Mouse (Mus musculus) ES-E14 (cell line): Measurements from ENCODE around the gene Nfic. TPM values are rescaled to one million over a fixed set of nuclear protein-coding genes. Genes with fewer than 3 reads are reported as not detected.
A peak's percentile ranks its signal among the peaks of the same experiment; 100 is the strongest.

ENCODE experiments used
- DNase-seq: peaks from one replicate; pipeline ENCODE4 v3.0.0-alpha.2; 2013; ENCODE audit warnings: low read depth, low spot score
- H3K27ac ChIP-seq: 2 replicates; pipeline ENCODE4 v1.5.1; 2012; ENCODE audit warnings: low read depth, mild to moderate bottlenecking, low read length, moderate library complexity, mixed read lengths; ENCODE audit not compliant: poor library complexity, insufficient read depth, severe bottlenecking
- H3K36me3 ChIP-seq: 2 replicates; pipeline ENCODE4 v1.6.1; 2012; ENCODE audit warnings: mild to moderate bottlenecking, low read length, moderate library complexity, mixed read lengths; ENCODE audit not compliant: control insufficient read depth, poor library complexity, insufficient read depth, severe bottlenecking
- H3K4me1 ChIP-seq, 2 experiments: fragments of 150-350 bp in 1 of 2; sonication (generic) in 1 of 2; 2 replicates each; pipeline ENCODE4 v1.6.1; 2012; ENCODE audit warnings: low read length in 2 of 2, mild to moderate bottlenecking in 1 of 2, mixed read lengths in 1 of 2; ENCODE audit not compliant: control insufficient read depth in 2 of 2, insufficient read depth in 2 of 2, poor library complexity in 1 of 2
- H3K4me3 ChIP-seq, 2 experiments: fragments of 150-350 bp in 1 of 2; sonication (generic) in 1 of 2; 2 replicates each; pipeline ENCODE4 v1.5.1; 2012; ENCODE audit warnings: low read length in 2 of 2, low read depth in 1 of 2, mild to moderate bottlenecking in 1 of 2, mixed read lengths in 1 of 2; ENCODE audit not compliant: insufficient read depth in 1 of 2, poor library complexity in 1 of 2, severe bottlenecking in 1 of 2
- H3K9ac ChIP-seq: 2 replicates; pipeline ENCODE4 v1.6.1; 2012; ENCODE audit warnings: low read depth, mild to moderate bottlenecking, low read length, mixed read lengths; ENCODE audit not compliant: poor library complexity, insufficient read depth, severe bottlenecking
- H3K9me3 ChIP-seq: fragments of 150-350 bp; sonication (generic); 2 replicates; pipeline ENCODE4 v1.6.1; 2012; ENCODE audit warnings: low read depth, mild to moderate bottlenecking, low read length; ENCODE audit not compliant: control insufficient read depth, insufficient read depth
- CHD2 ChIP-seq: IDR thresholded peaks from 2 replicates; pipeline ENCODE4 v1.6.1; 2014; ENCODE audit warnings: mild to moderate bottlenecking, low read depth, low read length, inconsistent platforms
- HCFC1 ChIP-seq: IDR thresholded peaks from 2 replicates; pipeline ENCODE4 v1.6.1; 2012; ENCODE audit warnings: low read length, inconsistent platforms, borderline replicate concordance; ENCODE audit not compliant: insufficient read depth
- MAFK ChIP-seq: IDR thresholded peaks from 2 replicates; pipeline ENCODE4 v1.6.1; 2014; ENCODE audit warnings: mild to moderate bottlenecking, low read depth, low read length, inconsistent platforms; ENCODE audit not compliant: insufficient read depth
- ZC3H11A ChIP-seq: IDR thresholded peaks from 2 replicates; pipeline ENCODE4 v1.6.1; 2012; ENCODE audit warnings: low read depth, mild to moderate bottlenecking, inconsistent platforms, low read length, borderline replicate concordance
- ZNF384 ChIP-seq: IDR thresholded peaks from 2 replicates; pipeline ENCODE4 v1.6.1; 2012; ENCODE audit warnings: low read depth, low read length, inconsistent platforms
- in situ Hi-C, 2 experiments: fragments of 600-800 bp; cut with MboI; formaldehyde crosslinking; loops; one replicate each; pipeline ENCODE4 v1.15.1; 2025; ENCODE audit warnings: low sequenced_read_pairs in 2 of 2, inconsistent platforms in 1 of 2; ENCODE audit not compliant: unreplicated experiment in 2 of 2
- total RNA-seq: library from RNA; depleted of rRNA; stranded (reverse); fragments of 300-350 nt; gene quantifications from 2 replicates; pipeline ENCODE4 v1.2.3, GENCODE M21; 2012

The Nfic gene
- total RNA-seq, 1 experiment: 4.9 TPM

DNA sequence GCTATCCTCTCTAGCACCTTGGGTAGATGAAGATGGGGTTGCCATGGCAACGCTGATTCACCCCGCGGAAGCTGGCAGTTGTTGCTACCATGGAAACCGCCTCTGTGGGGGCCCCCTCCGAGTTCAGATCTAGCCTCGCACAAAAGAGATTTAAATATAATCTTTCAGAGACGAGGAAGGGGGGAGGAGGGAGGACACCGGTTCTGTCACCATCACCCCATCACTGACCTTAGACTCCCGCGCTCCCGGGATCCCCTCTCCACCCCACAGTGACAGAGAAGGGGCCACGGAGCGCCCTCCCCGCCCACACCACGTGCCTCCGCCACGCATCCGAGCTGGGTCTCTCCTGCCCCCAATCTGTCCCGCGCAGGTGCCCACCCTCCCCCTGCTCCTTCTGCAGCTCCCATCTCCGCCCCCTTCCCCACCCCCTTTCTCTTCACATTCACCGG lies 17.6 kb upstream of the Nfic start:
- TF ChIP-seq ZC3H11A: no peak
- no peak for TF ChIP-seq MAFK
- no peak for TF ChIP-seq HCFC1
- no peak for TF ChIP-seq ZNF384
- no peak for TF ChIP-seq CHD2
- peak overlapping the region in 1 of 2 experiments; percentile 32; a peak in 2 of 4 replicates for H3K4me3 ChIP-seq
- in situ Hi-C loops: no loop called here
- H3K27ac ChIP-seq: no peak overlapping the region
- DNase-seq: no peak
- no peaks in the 10 kb centered on the region; the same call in 1 of the 2 replicates for H3K36me3 ChIP-seq
- peaks cover 4 to 33% of the 10 kb centered on the region in 2 experiments; a peak in 3 of 4 replicates for H3K4me1 ChIP-seq
- H3K9ac ChIP-seq: no peak overlapping the region
- H3K9me3 ChIP-seq: no peaks in the 10 kb centered on the region

DNA sequence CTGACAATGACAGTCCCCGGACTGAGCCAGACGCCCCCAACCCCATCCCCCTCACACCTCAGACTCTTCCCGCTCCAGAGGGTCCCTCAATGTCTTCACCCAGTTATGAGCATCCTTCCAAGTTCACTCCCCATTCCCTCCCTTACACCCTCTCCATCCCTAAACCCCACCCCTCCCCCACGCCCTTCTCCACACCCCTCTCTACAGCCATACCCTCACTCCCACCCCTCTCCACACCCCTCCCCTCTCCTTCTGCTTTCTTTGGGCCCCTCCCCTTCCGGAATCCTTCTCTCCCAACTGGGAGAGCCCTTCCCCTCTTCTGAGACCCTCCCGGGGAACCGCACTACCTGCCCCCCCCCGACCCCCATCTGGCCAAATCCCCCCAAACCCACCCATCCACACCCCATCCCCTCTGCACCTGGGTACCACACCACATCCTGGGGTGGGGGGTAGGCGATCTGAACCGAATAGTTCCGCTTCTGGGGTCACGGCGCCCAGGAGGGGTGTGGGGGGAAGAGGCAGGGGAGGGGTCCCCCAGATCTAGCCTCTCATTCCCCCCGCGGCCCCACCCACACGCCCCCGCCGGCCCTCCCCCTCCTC lies 17.1 kb upstream of the Nfic start:
- Histone ChIP-seq H3K9me3 (no peaks in the 10 kb centered on the region), H3K27ac (no peak overlapping the region), H3K36me3 (no peaks in the 10 kb centered on the region; the same call in 1 of the 2 replicates), H3K9ac (no peak overlapping the region), H3K4me1 (peaks cover 4 to 30% of the 10 kb centered on the region in 2 experiments; a peak in 3 of 4 replicates), H3K4me3 (peak overlapping the region in 1 of 2 experiments; percentile 35; a peak in 2 of 4 replicates)
- in situ Hi-C loops: no loop called here
- no peak for DNase-seq
- no peak for TF ChIP-seq HCFC1
- no peak for TF ChIP-seq ZNF384
- no peak for TF ChIP-seq CHD2
- TF ChIP-seq MAFK: no peak
- no peak for TF ChIP-seq ZC3H11A

GRCm38 (mm10) chr10:81470454-81470853 lies 15.0 kb upstream of the Nfic start:
- in situ Hi-C loops: no loop called here
- H3K4me3 ChIP-seq: no peak overlapping the region
- H3K36me3 ChIP-seq: no peaks in the 10 kb centered on the region; the same call in 1 of the 2 replicates
- TF ChIP-seq ZC3H11A (no peak), HCFC1 (no peak), CHD2 (no peak), ZNF384 (no peak), MAFK (no peak)
- DNase-seq: no peak
- no peak overlapping the region for H3K27ac ChIP-seq
- no peak overlapping the region for H3K9ac ChIP-seq
- H3K4me1 ChIP-seq: peaks cover 12 to 31% of the 10 kb centered on the region in 2 experiments
- no peaks in the 10 kb centered on the region for H3K9me3 ChIP-seq

- in situ Hi-C loops: no loop called here
- Histone ChIP-seq H3K27ac (no peak overlapping the region), H3K4me1 (peaks cover 12 to 28% of the 10 kb centered on the region in 2 experiments), H3K36me3 (no peaks in the 10 kb centered on the region; the same call in 1 of the 2 replicates), H3K9me3 (no peaks in the 10 kb centered on the region), H3K4me3 (no peak overlapping the region), H3K9ac (no peak overlapping the region)
- TF ChIP-seq ZNF384: no peak
- no peak for TF ChIP-seq ZC3H11A
- no peak for TF ChIP-seq MAFK
- no peak for DNase-seq
Observed at GRCm38 (mm10) chr10:81469253-81469652, 13.8 kb upstream of the Nfic start.
